In the genomic region with DNA sequence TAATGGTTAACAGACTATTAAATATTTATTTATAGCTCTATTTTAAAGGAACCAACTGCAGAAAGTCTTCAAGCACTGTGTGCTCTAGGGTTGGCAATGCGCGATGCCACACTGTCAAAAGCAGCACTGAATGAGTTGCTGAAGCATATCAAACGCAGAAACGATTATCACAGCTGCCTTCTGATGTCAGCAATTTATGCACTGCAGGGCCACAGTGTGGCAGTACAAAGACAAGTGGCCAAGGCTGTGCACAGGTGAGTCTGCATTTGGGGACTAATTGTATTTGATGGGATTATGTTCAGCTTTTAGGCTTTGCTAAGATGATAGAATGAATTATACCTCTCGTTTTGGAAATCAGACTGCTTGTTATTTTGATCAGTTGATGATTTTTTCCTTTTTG, we compare ENCODE assay signal across 15 mouse cellular contexts. TPM values are rescaled to one million over a fixed set of nuclear protein-coding genes. Genes with fewer than 3 reads are reported as not detected.
DNase-seq lines count a peak whose midpoint lies in the region; TF ChIP-seq lines count a peak whose summit lies in the region.
"Had no signal": no experiment of that assay in that cellular context is flagged by ENCODE, and none has a peak within 500 bp of the region (broad histone marks: within the 10 kb centered on the region; RNA-seq: fewer than 3 reads in every experiment).

No protein-coding gene starts in this region.

- no peak overlapping the region for H3K27ac ChIP-seq in kidney, adult 2 months (ENCODE audit: insufficient read depth, low read depth, low read length)
- H3K27ac ChIP-seq: embryonic facial prominence, embryonic 12.5 days; heart, embryonic 15.5 days; macrophage had no signal

- H3K36me3 ChIP-seq in kidney, adult 2 months (ENCODE audit: control insufficient read depth, insufficient read depth, low read length) = peaks cover 9% of the 10 kb centered on the region

- H3K4me3 ChIP-seq in kidney, adult 2 months (ENCODE audit: insufficient read depth, low read depth, low read length) = no peak overlapping the region
- H3K4me3 ChIP-seq: embryonic facial prominence, embryonic 12.5 days; heart, embryonic 15.5 days had no signal

- 80% methylated on average over 5 of the region's 5 CpGs for WGBS in kidney, adult 2 months

- no peaks in the 10 kb centered on the region; the same call in 1 of the 2 replicates for H3K27me3 ChIP-seq in kidney, adult 2 months (replicated peaks; ENCODE audit: control insufficient read depth, insufficient read depth, low read length)
- H3K27me3 ChIP-seq: embryonic facial prominence, embryonic 12.5 days; heart, embryonic 15.5 days had no signal

- peak; percentile 24 for DNase-seq in cerebellum, adult 11-12 months
- DNase-seq in cerebellum, postnatal 4 days (ENCODE audit: low spot score in 2 of 2) = no peak
- DNase-seq in kidney, adult 2 months = no peak
- no peak for DNase-seq in kidney, postnatal 4 days
- peak; percentile 44 for DNase-seq in brain, adult 2 months (ENCODE audit: low read depth, low spot score)
- peak; percentile 36 to 40 for DNase-seq in cerebellum, postnatal 14 days
- no peak for DNase-seq in urinary bladder, postnatal 36 days (ENCODE audit: low spot score in 2 of 2)
- DNase-seq in kidney, adult 9 months = no peak
- DNase-seq: adrenal gland, postnatal 36 days; kidney, postnatal 10 days; liver; lung, adult 18-20 months had no signal

- no peak for TF ChIP-seq POLR2A in kidney, adult 2 months (IDR thresholded peaks at IDR 0.05; ENCODE audit: low read depth, low read length)

- TF ChIP-seq CTCF in kidney, adult 2 months (conservative IDR thresholded peaks at IDR 0.05; ENCODE audit: insufficient read depth, insufficient read length, low read depth, low read length) = peak; percentile 21; the same call in 1 of the 2 replicates

- H3K4me1 ChIP-seq in kidney, adult 2 months (ENCODE audit: control insufficient read depth, insufficient read depth, low read length) = no peaks in the 10 kb centered on the region
- H3K4me1 ChIP-seq: embryonic facial prominence, embryonic 12.5 days; heart, embryonic 15.5 days had no signal

RNA-seq across cellular contexts. Expression of a gene that starts 51.9 kb away (rescaled TPM):
- polyA plus RNA-seq in kidney, adult 2 months (2012; rRNA removed) = 6.4 and 6.9 TPM in 2 replicates

RNA-seq across cellular contexts. Expression of a gene that starts 52.0 kb away (rescaled TPM):
- polyA plus RNA-seq in kidney, adult 2 months (2012; rRNA removed) = 8.6 and 9.0 TPM in 2 replicates

Comparison
In these comparisons a context has a peak if more than half of its experiments do, and no peak if none do; other contexts are left out.
1. DNase-seq: peak in cerebellum, adult 11-12 months (single experiment), brain, adult 2 months (single experiment) and cerebellum, postnatal 14 days (2 of 2); none in cerebellum, postnatal 4 days (0 of 2), kidney, adult 2 months (single experiment), kidney, postnatal 4 days (0 of 2), urinary bladder, postnatal 36 days (0 of 2) and kidney, adult 9 months (single experiment).